Comparison of ENCODE assay signal across 1 mouse cellular context in the genomic region with DNA sequence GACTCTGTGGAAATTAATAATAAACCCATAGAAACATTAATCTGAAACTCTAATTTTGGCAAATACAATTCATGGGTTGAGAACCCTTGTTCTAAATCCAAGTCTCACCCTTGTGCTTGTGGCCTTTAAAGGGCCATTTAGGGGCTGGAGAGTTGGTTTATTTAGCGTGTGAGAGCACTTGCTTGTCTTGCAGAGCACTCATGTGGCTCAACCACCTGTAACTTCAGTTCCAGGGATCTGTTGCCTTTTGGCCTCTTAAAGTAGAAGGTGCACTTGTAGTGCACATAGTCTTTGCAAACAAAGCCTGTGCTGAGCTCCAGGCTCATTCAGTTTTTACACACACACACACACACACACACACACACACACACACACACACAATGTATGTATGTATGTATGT.
TF ChIP-seq lines count a peak whose summit lies in the region.

No protein-coding gene starts in this region.

TF ChIP-seq in CH12.LX, 34 proteins besides CTCF, POLR2A, EP300 and RAD21:
- TF ChIP-seq NELFE (IDR thresholded peaks at IDR 0.05; ENCODE audit: low read depth, low read length): no peak
- no peak for TF ChIP-seq ZC3H11A (IDR thresholded peaks at IDR 0.05; ENCODE audit: low read depth, low read length)
